Mouse (Mus musculus): Measurements from ENCODE around the gene Pfkfb4. TPM values are rescaled to one million over a fixed set of nuclear protein-coding genes. Genes with fewer than 3 reads are reported as not detected.

Pfkfb4 gene
- polyA plus RNA-seq, 1 experiment from 2014 or later = 7.8 TPM

GRCm38 (mm10) chr9:109028919-109029318 lies 37.3 kb downstream of the Pfkfb4 start:
- no peak for ATAC-seq (replicated peaks; ENCODE audit: insufficient number of reproducible peaks, low FRiP score, low TSS enrichment, low read depth)
- whole genome bisulfite sequencing = 76% methylated on average over 5 of the region's 5 CpGs

GRCm38 (mm10) chr9:109030312-109030711 lies 38.7 kb downstream of the Pfkfb4 start:
- Histone ChIP-seq H3K9me3 (replicated peaks; ENCODE audit: control insufficient read depth, low read length) (no peaks in the 10 kb centered on the region), H3K4me2 (ENCODE audit: low read depth, low read length) (no peak overlapping the region), H3K9ac (replicated peaks; ENCODE audit: low read length) (no peak overlapping the region), H3K4me1 (ENCODE audit: control insufficient read depth, insufficient read depth, low read length) (no peaks in the 10 kb centered on the region), H3K36me3 (replicated peaks; ENCODE audit: control insufficient read depth, insufficient read depth, low read depth, low read length) (no peaks in the 10 kb centered on the region), H3K27ac (replicated peaks; ENCODE audit: low read depth, low read length) (no peak overlapping the region), H3K4me3 (ENCODE audit: low read depth, low read length) (no peak overlapping the region), H3K27me3 (ENCODE audit: control insufficient read depth, insufficient read depth, low read length) (no peaks in the 10 kb centered on the region)
- ATAC-seq (replicated peaks; ENCODE audit: insufficient number of reproducible peaks, low FRiP score, low TSS enrichment, low read depth) = no peak
- 69% methylated on average over 3 of the region's 3 CpGs for WGBS
- DNase-seq (ENCODE audit: low spot score) = no peak

More at GRCm38 (mm10) chr9:109028919-109029318, 37.3 kb downstream of the Pfkfb4 start:
- Histone ChIP-seq H3K4me1 (ENCODE audit: control insufficient read depth, insufficient read depth, low read length) (no peaks in the 10 kb centered on the region), H3K9me3 (replicated peaks; ENCODE audit: control insufficient read depth, low read length) (no peaks in the 10 kb centered on the region), H3K9ac (replicated peaks; ENCODE audit: low read length) (no peak overlapping the region), H3K4me3 (ENCODE audit: low read depth, low read length) (no peak overlapping the region), H3K27me3 (ENCODE audit: control insufficient read depth, insufficient read depth, low read length) (no peaks in the 10 kb centered on the region), H3K27ac (replicated peaks; ENCODE audit: low read depth, low read length) (no peak overlapping the region), H3K4me2 (ENCODE audit: low read depth, low read length) (no peak overlapping the region), H3K36me3 (replicated peaks; ENCODE audit: control insufficient read depth, insufficient read depth, low read depth, low read length) (no peaks in the 10 kb centered on the region)
- DNase-seq (ENCODE audit: low spot score) = no peak

GRCm38 (mm10) chr9:109031001-109031400 lies 39.4 kb downstream of the Pfkfb4 start:
- WGBS = 92% methylated on average over 7 of the region's 7 CpGs
- Histone ChIP-seq H3K27me3 (ENCODE audit: control insufficient read depth, insufficient read depth, low read length) (no peaks in the 10 kb centered on the region), H3K4me1 (ENCODE audit: control insufficient read depth, insufficient read depth, low read length) (no peaks in the 10 kb centered on the region), H3K4me3 (ENCODE audit: low read depth, low read length) (no peak overlapping the region), H3K27ac (replicated peaks; ENCODE audit: low read depth, low read length) (no peak overlapping the region), H3K9ac (replicated peaks; ENCODE audit: low read length) (no peak overlapping the region), H3K9me3 (replicated peaks; ENCODE audit: control insufficient read depth, low read length) (no peaks in the 10 kb centered on the region), H3K36me3 (replicated peaks; ENCODE audit: control insufficient read depth, insufficient read depth, low read depth, low read length) (no peaks in the 10 kb centered on the region), H3K4me2 (ENCODE audit: low read depth, low read length) (no peak overlapping the region)
- ATAC-seq (replicated peaks; ENCODE audit: insufficient number of reproducible peaks, low FRiP score, low TSS enrichment, low read depth) (no peak), DNase-seq (ENCODE audit: low spot score) (no peak)

- H3K9ac ChIP-seq (replicated peaks; ENCODE audit: low read length) = no peak overlapping the region
- H3K27me3 ChIP-seq (ENCODE audit: control insufficient read depth, insufficient read depth, low read length) = no peaks in the 10 kb centered on the region
- H3K4me1 ChIP-seq (ENCODE audit: control insufficient read depth, insufficient read depth, low read length) = no peaks in the 10 kb centered on the region
- H3K9me3 ChIP-seq (replicated peaks; ENCODE audit: control insufficient read depth, low read length) = no peaks in the 10 kb centered on the region
- no peak for DNase-seq (ENCODE audit: low spot score)
- no peak overlapping the region for H3K27ac ChIP-seq (replicated peaks; ENCODE audit: low read depth, low read length)
- no peak overlapping the region for H3K4me2 ChIP-seq (ENCODE audit: low read depth, low read length)
- no peaks in the 10 kb centered on the region for H3K36me3 ChIP-seq (replicated peaks; ENCODE audit: control insufficient read depth, insufficient read depth, low read depth, low read length)
- H3K4me3 ChIP-seq (ENCODE audit: low read depth, low read length) = no peak overlapping the region
- 87% methylated on average over 8 of the region's 8 CpGs for WGBS
- ATAC-seq (replicated peaks; ENCODE audit: insufficient number of reproducible peaks, low FRiP score, low TSS enrichment, low read depth) = no peak
Observed at GRCm38 (mm10) chr9:109031686-109032085, 40.1 kb downstream of the Pfkfb4 start.

- no peaks in the 10 kb centered on the region for H3K4me1 ChIP-seq (ENCODE audit: control insufficient read depth, insufficient read depth, low read length)
- no peak overlapping the region for H3K4me2 ChIP-seq (ENCODE audit: low read depth, low read length)
- H3K9me3 ChIP-seq (replicated peaks; ENCODE audit: control insufficient read depth, low read length) = no peaks in the 10 kb centered on the region
- 87% methylated on average over 6 of the region's 6 CpGs for WGBS
- no peaks in the 10 kb centered on the region for H3K27me3 ChIP-seq (ENCODE audit: control insufficient read depth, insufficient read depth, low read length)
- H3K27ac ChIP-seq (replicated peaks; ENCODE audit: low read depth, low read length) = no peak overlapping the region
- no peak for DNase-seq (ENCODE audit: low spot score)
- H3K4me3 ChIP-seq (ENCODE audit: low read depth, low read length) = no peak overlapping the region
- no peak for ATAC-seq (replicated peaks; ENCODE audit: insufficient number of reproducible peaks, low FRiP score, low TSS enrichment, low read depth)
- H3K9ac ChIP-seq (replicated peaks; ENCODE audit: low read length) = no peak overlapping the region
- no peaks in the 10 kb centered on the region for H3K36me3 ChIP-seq (replicated peaks; ENCODE audit: control insufficient read depth, insufficient read depth, low read depth, low read length)
Observed at GRCm38 (mm10) chr9:109032435-109032834, 40.9 kb downstream of the Pfkfb4 start.

DNA sequence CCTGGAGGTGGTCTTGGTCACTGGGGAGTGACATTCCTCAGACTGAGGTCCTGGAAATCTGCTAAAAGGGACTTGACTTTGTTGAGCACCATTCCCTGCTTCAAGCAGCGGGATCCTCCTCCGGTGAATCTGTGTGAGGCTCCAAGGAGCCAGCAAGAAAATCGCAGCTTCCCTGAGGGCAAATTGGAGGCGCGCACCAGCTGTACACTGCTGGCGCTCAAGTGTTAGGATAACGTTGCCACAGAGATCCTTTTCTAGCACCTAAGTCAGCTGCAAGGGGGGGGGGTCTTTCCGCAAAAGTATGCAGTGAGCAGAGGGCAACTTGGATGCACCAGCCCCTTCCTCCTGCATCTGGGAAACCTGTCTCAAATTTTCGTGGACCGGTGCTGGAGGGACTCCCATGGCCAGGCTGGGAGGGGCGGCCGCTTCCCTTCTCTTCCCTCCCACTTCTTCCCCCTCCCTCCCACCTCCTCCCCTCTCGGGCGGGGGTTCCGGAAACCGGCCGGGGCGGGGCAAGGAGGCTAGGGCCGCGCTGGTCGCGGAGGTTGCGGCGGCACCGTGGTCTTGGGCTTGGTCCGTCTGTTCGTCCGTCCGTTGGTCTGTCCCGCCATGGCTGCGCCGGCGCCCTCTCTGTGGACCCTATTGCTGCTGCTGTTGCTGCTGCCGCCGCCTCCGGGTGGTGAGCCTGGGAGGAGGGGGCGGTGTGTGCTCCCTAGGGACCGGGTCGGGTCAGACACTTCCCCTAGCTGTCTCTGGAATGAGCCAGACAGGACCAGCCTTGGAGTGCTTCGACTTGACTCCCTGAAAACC lies 46.7 kb downstream of the Pfkfb4 start, which contains the start of gene Shisa5:
Gene Shisa5 (plus strand): TSS at position 480 of the 810 bp plus-strand sequence.
- ATAC-seq (replicated peaks; ENCODE audit: insufficient number of reproducible peaks, low FRiP score, low TSS enrichment, low read depth) (peak; percentile 83), DNase-seq (ENCODE audit: low spot score) (peak; percentile 83)
- peak within 1 kb of the TSS; percentile 65 for H3K4me2 ChIP-seq (ENCODE audit: low read depth, low read length)
- peak within 1 kb of the TSS; percentile 53 for H3K4me3 ChIP-seq (ENCODE audit: low read depth, low read length)
- no peaks in the 10 kb centered on the region for H3K4me1 ChIP-seq (ENCODE audit: control insufficient read depth, insufficient read depth, low read length)
- peak within 1 kb of the TSS; percentile 68 for H3K9ac ChIP-seq (replicated peaks; ENCODE audit: low read length)
- no peaks in the 10 kb centered on the region for H3K27me3 ChIP-seq (ENCODE audit: control insufficient read depth, insufficient read depth, low read length)
- no peak within 1 kb of the TSS for H3K27ac ChIP-seq (replicated peaks; ENCODE audit: low read depth, low read length)
- 1% methylated on average over 38 of the region's 40 CpGs for WGBS
- H3K36me3 ChIP-seq (replicated peaks; ENCODE audit: control insufficient read depth, insufficient read depth, low read depth, low read length) = no peaks in the 10 kb centered on the region
- no peaks in the 10 kb centered on the region for H3K9me3 ChIP-seq (replicated peaks; ENCODE audit: control insufficient read depth, low read length)

DNA sequence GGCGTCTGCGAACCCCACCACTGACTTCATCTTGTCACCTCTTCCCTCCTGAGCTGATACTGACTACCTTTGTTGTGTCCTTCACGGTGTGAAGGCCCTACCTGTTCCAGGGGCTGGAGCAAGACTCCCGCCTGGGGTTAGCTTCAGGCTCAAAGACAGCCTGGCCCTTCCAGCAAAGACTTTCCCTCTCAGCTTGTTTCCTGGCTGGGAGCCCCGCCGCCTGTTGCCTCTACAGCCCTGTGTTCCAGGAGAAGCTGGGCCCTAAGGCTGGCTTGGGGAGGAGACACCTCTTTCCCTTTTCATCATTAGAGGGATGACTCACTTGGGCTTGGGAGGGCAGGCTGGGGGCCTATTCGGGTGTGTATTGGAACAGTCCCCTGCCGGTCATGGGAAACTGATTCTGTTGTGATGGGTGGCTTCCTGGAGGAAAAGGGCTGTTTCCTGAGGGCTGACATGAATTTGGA lies 47.4 kb downstream of the Pfkfb4 start:
- Histone ChIP-seq H3K9me3 (replicated peaks; ENCODE audit: control insufficient read depth, low read length) (no peaks in the 10 kb centered on the region), H3K36me3 (replicated peaks; ENCODE audit: control insufficient read depth, insufficient read depth, low read depth, low read length) (no peaks in the 10 kb centered on the region), H3K4me3 (ENCODE audit: low read depth, low read length) (peak overlapping the region; percentile 53), H3K27ac (replicated peaks; ENCODE audit: low read depth, low read length) (no peak overlapping the region), H3K27me3 (ENCODE audit: control insufficient read depth, insufficient read depth, low read length) (no peaks in the 10 kb centered on the region), H3K4me1 (ENCODE audit: control insufficient read depth, insufficient read depth, low read length) (no peaks in the 10 kb centered on the region), H3K9ac (replicated peaks; ENCODE audit: low read length) (peak overlapping the region; percentile 68), H3K4me2 (ENCODE audit: low read depth, low read length) (peak overlapping the region; percentile 65)
- ATAC-seq (replicated peaks; ENCODE audit: insufficient number of reproducible peaks, low FRiP score, low TSS enrichment, low read depth) (peak; percentile 63; the same call in 1 of the 2 replicates), DNase-seq (ENCODE audit: low spot score) (no peak)
- 12% methylated on average over 8 of the region's 8 CpGs for WGBS

- H3K4me2 ChIP-seq (ENCODE audit: low read depth, low read length) = no peak overlapping the region
- H3K4me1 ChIP-seq (ENCODE audit: control insufficient read depth, insufficient read depth, low read length) = no peaks in the 10 kb centered on the region
- ATAC-seq (replicated peaks; ENCODE audit: insufficient number of reproducible peaks, low FRiP score, low TSS enrichment, low read depth) = no peak
- H3K27me3 ChIP-seq (ENCODE audit: control insufficient read depth, insufficient read depth, low read length) = no peaks in the 10 kb centered on the region
- no peak overlapping the region for H3K4me3 ChIP-seq (ENCODE audit: low read depth, low read length)
- DNase-seq (ENCODE audit: low spot score) = no peak
- H3K9me3 ChIP-seq (replicated peaks; ENCODE audit: control insufficient read depth, low read length) = no peaks in the 10 kb centered on the region
- no peak overlapping the region for H3K27ac ChIP-seq (replicated peaks; ENCODE audit: low read depth, low read length)
- 78% methylated on average over 4 of the region's 4 CpGs for WGBS
- no peaks in the 10 kb centered on the region for H3K36me3 ChIP-seq (replicated peaks; ENCODE audit: control insufficient read depth, insufficient read depth, low read depth, low read length)
- no peak overlapping the region for H3K9ac ChIP-seq (replicated peaks; ENCODE audit: low read length)
Observed at GRCm38 (mm10) chr9:109039681-109040080, 48.1 kb downstream of the Pfkfb4 start.
